Comparison of ENCODE assay signal across 25 mouse cellular contexts in genomic region chr14:28206303-28206702, GRCm38 (mm10).
A peak's percentile ranks its signal among the peaks of the same experiment; 100 is the strongest.
DNase-seq lines count a peak whose midpoint lies in the region; ATAC-seq and TF ChIP-seq lines count a peak whose summit lies in the region.
"Had no signal": no experiment of that assay in that cellular context is flagged by ENCODE, and none has a peak within 500 bp of the region (broad histone marks: within the 10 kb centered on the region; RNA-seq: fewer than 3 reads in every experiment).

No protein-coding gene starts in this region.

- H3K36me3 ChIP-seq in MEL (ENCODE audit: control insufficient read depth in 1 of 2, insufficient read depth in 2 of 2, low read length in 2 of 2), result no peaks in the 10 kb centered on the region
- H3K36me3 ChIP-seq in forebrain, embryonic 15.5 days, result no peaks in the 10 kb centered on the region
- H3K36me3 ChIP-seq in forebrain, embryonic 12.5 days (replicated peaks), result no peaks in the 10 kb centered on the region
- H3K36me3 ChIP-seq: embryonic facial prominence, embryonic 10.5 days; embryonic facial prominence, embryonic 12.5 days; forebrain, embryonic 10.5 days; G1E had no signal

- no peak for ATAC-seq in forebrain, embryonic 15.5 days (replicated peaks)
- ATAC-seq in forebrain, embryonic 12.5 days (ENCODE audit: low FRiP score), result no peak
- ATAC-seq: activated CD4-positive, CD25-positive, alpha-beta regulatory T cell, adult 4 months; CD4-positive, CD25-positive, alpha-beta regulatory T cell, adult 4 months; forebrain, embryonic 13.5 days; forebrain, embryonic 16.5 days; Patski had no signal

- no peak for TF ChIP-seq POLR2A in MEL (IDR thresholded peaks at IDR 0.05; ENCODE audit: control insufficient read depth in 1 of 2, insufficient read depth in 1 of 2, low read depth in 1 of 2, low read length in 2 of 2, poor library complexity in 1 of 2)
- no peak for TF ChIP-seq POLR2A in embryonic fibroblast, embryonic 13.5 days (IDR thresholded peaks at IDR 0.05; ENCODE audit: low read depth, low read length)

- no peak for TF ChIP-seq RAD21 in MEL (IDR thresholded peaks at IDR 0.05; ENCODE audit: low read depth, low read length)

- no peak overlapping the region for H3K4me2 ChIP-seq in forebrain, embryonic 15.5 days (replicated peaks)
- no peak overlapping the region for H3K4me2 ChIP-seq in forebrain, embryonic 12.5 days
- H3K4me2 ChIP-seq: embryonic facial prominence, embryonic 12.5 days; forebrain, embryonic 13.5 days had no signal

- H3K9ac ChIP-seq in MEL (ENCODE audit: control insufficient read depth, low read depth, low read length, poor library complexity, severe bottlenecking), result no peak overlapping the region
- no peak overlapping the region for H3K9ac ChIP-seq in forebrain, embryonic 15.5 days (replicated peaks)
- H3K9ac ChIP-seq in forebrain, embryonic 12.5 days, result no peak overlapping the region
- H3K9ac ChIP-seq: embryonic facial prominence, embryonic 12.5 days; forebrain, embryonic 13.5 days had no signal

- H3K9me3 ChIP-seq in MEL (replicated peaks; ENCODE audit: insufficient read depth, low read length), result no peaks in the 10 kb centered on the region
- H3K9me3 ChIP-seq in forebrain, embryonic 15.5 days, result no peaks in the 10 kb centered on the region
- H3K9me3 ChIP-seq in forebrain, embryonic 12.5 days, result no peaks in the 10 kb centered on the region
- H3K9me3 ChIP-seq: embryonic facial prominence, embryonic 10.5 days; embryonic facial prominence, embryonic 12.5 days; forebrain, embryonic 10.5 days; forebrain, embryonic 13.5 days had no signal

- H3K27ac ChIP-seq in MEL (ENCODE audit: control insufficient read depth, low read depth, low read length), result no peak overlapping the region
- peak overlapping the region; percentile 26; the same call in 1 of the 2 replicates for H3K27ac ChIP-seq in embryonic fibroblast, embryonic 13.5 days (ENCODE audit: insufficient read depth, low read length)
- H3K27ac ChIP-seq in forebrain, embryonic 15.5 days (replicated peaks), result no peak overlapping the region
- H3K27ac ChIP-seq in forebrain, embryonic 12.5 days, result no peak overlapping the region
- H3K27ac ChIP-seq: embryonic facial prominence, embryonic 10.5 days; embryonic facial prominence, embryonic 12.5 days; forebrain, embryonic 10.5 days; forebrain, embryonic 13.5 days had no signal

- H3K79me2 ChIP-seq in MEL (ENCODE audit: control insufficient read depth, insufficient read depth, low read length, poor library complexity), result no peaks in the 10 kb centered on the region

- 92% methylated on average over 2 of the region's 2 CpGs for WGBS in forebrain, embryonic 15.5 days
- 95% methylated on average over 2 of the region's 2 CpGs for WGBS in forebrain, embryonic 12.5 days

- no peak overlapping the region for H3K4me3 ChIP-seq in MEL (ENCODE audit: control insufficient read depth in 1 of 2, insufficient read depth in 1 of 2, low read depth in 2 of 2, low read length in 2 of 2)
- no peak overlapping the region for H3K4me3 ChIP-seq in embryonic fibroblast, embryonic 13.5 days (ENCODE audit: insufficient read depth, low read length)
- H3K4me3 ChIP-seq in forebrain, embryonic 15.5 days, result no peak overlapping the region
- H3K4me3 ChIP-seq in forebrain, embryonic 12.5 days (replicated peaks), result no peak overlapping the region
- H3K4me3 ChIP-seq: embryonic facial prominence, embryonic 10.5 days; embryonic facial prominence, embryonic 12.5 days; erythroblast, embryonic 14.5 days; forebrain, embryonic 10.5 days; forebrain, embryonic 13.5 days had no signal

- no peak for TF ChIP-seq CTCF in MEL (IDR thresholded peaks at IDR 0.05 in 2 of 3, conservative IDR thresholded peaks at IDR 0.05 in 1 of 3; ENCODE audit: control insufficient read depth in 1 of 3, insufficient read depth in 1 of 3, low read depth in 2 of 3, low read length in 3 of 3, poor library complexity in 1 of 3, severe bottlenecking in 1 of 3)
- no peak for TF ChIP-seq CTCF in embryonic fibroblast, embryonic 13.5 days (IDR thresholded peaks at IDR 0.05; ENCODE audit: borderline replicate concordance, insufficient read depth, low read length)

- H3K27me3 ChIP-seq in MEL (ENCODE audit: control insufficient read depth in 1 of 2, insufficient read depth in 2 of 2, low read length in 2 of 2), result no peaks in the 10 kb centered on the region
- no peaks in the 10 kb centered on the region for H3K27me3 ChIP-seq in forebrain, embryonic 15.5 days
- no peaks in the 10 kb centered on the region for H3K27me3 ChIP-seq in forebrain, embryonic 12.5 days
- H3K27me3 ChIP-seq: CH12.LX; embryonic facial prominence, embryonic 12.5 days; forebrain, embryonic 13.5 days; Patski had no signal

- no peak for TF ChIP-seq EP300 in MEL (IDR thresholded peaks at IDR 0.05; ENCODE audit: low read depth in 1 of 2, low read length in 2 of 2)

- DNase-seq in MEL (ENCODE audit: low read depth, low spot score), result peak; percentile 0
- DNase-seq in ovary, adult 18-20 months (ENCODE audit: low spot score), result no peak
- DNase-seq: adrenal gland, adult 2 months; adrenal gland, postnatal 10 days; adrenal gland, postnatal 25 days; B cell, adult 2 months; cerebellum, adult 11 months; cerebellum, adult 18-20 months; cerebellum, adult 8-10 months; cerebellum, postnatal 10 days; cerebellum, postnatal 25 days had no signal

- H3K4me1 ChIP-seq in MEL (ENCODE audit: control insufficient read depth in 1 of 2, insufficient read depth in 2 of 2, low read length in 2 of 2), result no peaks in the 10 kb centered on the region
- H3K4me1 ChIP-seq in embryonic fibroblast, embryonic 13.5 days (ENCODE audit: control insufficient read depth, insufficient read depth, low read length), result no peaks in the 10 kb centered on the region
- no peaks in the 10 kb centered on the region for H3K4me1 ChIP-seq in forebrain, embryonic 15.5 days
- no peaks in the 10 kb centered on the region for H3K4me1 ChIP-seq in forebrain, embryonic 12.5 days
- H3K4me1 ChIP-seq: forebrain, embryonic 10.5 days; forebrain, embryonic 13.5 days had no signal

TF ChIP-seq in MEL, 35 proteins besides CTCF, POLR2A, EP300 and RAD21:
- TF ChIP-seq MYC (IDR thresholded peaks at IDR 0.05; ENCODE audit: low read depth, low read length), result no peak
- TF ChIP-seq TBP (IDR thresholded peaks at IDR 0.05; ENCODE audit: low read depth, low read length), result no peak
- TF ChIP-seq NRF1 (IDR thresholded peaks at IDR 0.05; ENCODE audit: insufficient read depth, low read depth, low read length, poor library complexity, severe bottlenecking), result no peak
- TF ChIP-seq USF2 (IDR thresholded peaks at IDR 0.05; ENCODE audit: borderline replicate concordance in 1 of 2, insufficient read depth in 1 of 2, low read depth in 1 of 2, low read length in 2 of 2), result no peak
- TF ChIP-seq MAZ (IDR thresholded peaks at IDR 0.05; ENCODE audit: low read depth, low read length), result no peak
- no peak for TF ChIP-seq ZMIZ1 (IDR thresholded peaks at IDR 0.05; ENCODE audit: low read depth, low read length)
- TF ChIP-seq HCFC1 (IDR thresholded peaks at IDR 0.05; ENCODE audit: low read depth, low read length), result no peak
- no peak for TF ChIP-seq MAX (IDR thresholded peaks at IDR 0.05; ENCODE audit: low read length)
- no peak for TF ChIP-seq GABPA (IDR thresholded peaks at IDR 0.05; ENCODE audit: low read depth, low read length)
- no peak for TF ChIP-seq ZC3H11A (IDR thresholded peaks at IDR 0.05; ENCODE audit: low read depth, low read length)
- TF ChIP-seq USF1 (IDR thresholded peaks at IDR 0.05; ENCODE audit: low read depth, low read length), result no peak
- no peak for TF ChIP-seq MEF2A (IDR thresholded peaks at IDR 0.05; ENCODE audit: extremely low read depth, insufficient replicate concordance, low read depth, low read length, poor library complexity, severe bottlenecking)
- no peak for TF ChIP-seq CHD2 (IDR thresholded peaks at IDR 0.05; ENCODE audit: low read length)
- no peak for TF ChIP-seq ZKSCAN1 (IDR thresholded peaks at IDR 0.05; ENCODE audit: low read depth, low read length)
- no peak for TF ChIP-seq ETS1 (IDR thresholded peaks at IDR 0.05; ENCODE audit: low read depth, low read length)
